Mouse (Mus musculus) hindbrain, embryonic 11.5 days (tissue): ENCODE data around the gene Adk. TPM values are rescaled to one million over a fixed set of nuclear protein-coding genes. Genes with fewer than 3 reads are reported as not detected.

ENCODE experiments used
- ATAC-seq: fragments of 200-750 bp; cut with Nextera tagmentation; 2 replicates; pipeline ENCODE4 v1.8.0; 2017; ENCODE audit warnings: mild to moderate bottlenecking, moderate TSS enrichment, moderate library complexity; ENCODE audit not compliant: low FRiP score
- DNase-seq: peaks from one replicate; pipeline ENCODE4 v3.0.0-alpha.2; 2015; ENCODE audit warnings: low spot score
- H3K27ac ChIP-seq: fragments of 300-500 bp; sonication (generic); 2 replicates; pipeline ENCODE4 v1.5.1; 2014; ENCODE audit warnings: mild to moderate bottlenecking, low read depth, low read length
- H3K27me3 ChIP-seq: fragments of 300-500 bp; sonication (generic); 2 replicates; pipeline ENCODE4 v1.6.1; 2014; ENCODE audit warnings: mild to moderate bottlenecking, low read length, moderate library complexity, mixed read lengths; ENCODE audit not compliant: control insufficient read depth, insufficient read depth
- H3K36me3 ChIP-seq: fragments of 300-500 bp; sonication (generic); 2 replicates; pipeline ENCODE4 v1.6.1; 2014; ENCODE audit warnings: mild to moderate bottlenecking, low read length, moderate library complexity, mixed read lengths; ENCODE audit not compliant: control insufficient read depth, insufficient read depth
- H3K4me1 ChIP-seq: fragments of 300-500 bp; sonication (generic); replicated peaks from 2 replicates; pipeline ENCODE4 v1.6.1; 2014; ENCODE audit warnings: low read length, mixed read lengths; ENCODE audit not compliant: control insufficient read depth, insufficient read depth
- H3K4me2 ChIP-seq: fragments of 300-500 bp; sonication (generic); replicated peaks from 2 replicates; pipeline ENCODE4 v1.6.1; 2014; ENCODE audit warnings: mild to moderate bottlenecking, low read depth, low read length
- H3K4me3 ChIP-seq: fragments of 300-500 bp; sonication (generic); 2 replicates; pipeline ENCODE4 v1.5.1; 2014; ENCODE audit warnings: low read depth, low read length
- H3K9ac ChIP-seq: fragments of 300-500 bp; sonication (generic); 2 replicates; pipeline ENCODE4 v1.6.1; 2014; ENCODE audit warnings: low read depth, low read length
- H3K9me3 ChIP-seq: fragments of 300-500 bp; sonication (generic); 2 replicates; pipeline ENCODE4 v1.6.1; 2016; ENCODE audit warnings: low read length; ENCODE audit not compliant: control insufficient read depth
- WGBS: fragments of 180-500 bp; shearing (Covaris S2); extraction: QIAGEN DNeasy Blood & Tissue Kit; methylation state at CpG from one replicate; pipeline ENCODE4 v1.1.7; 2014; 5-methylcytosine and 5-hydroxymethylcytosine counted together
- polyA plus RNA-seq: library from polyadenylated mRNA; unstranded; fragments of >200 nt; fragmentation: Nextera tagmentation; extraction: Ambion mirVana; gene quantifications from 2 replicates; pipeline ENCODE4 v1.2.1, GENCODE M21; 2014

Adk gene
- polyA plus RNA-seq, 1 experiment from 2014 or later = 107 TPM

- Histone ChIP-seq H3K9me3 (no peaks in the 10 kb centered on the region), H3K36me3 (no peaks in the 10 kb centered on the region), H3K4me3 (no peak overlapping the region), H3K9ac (no peak overlapping the region), H3K4me1 (no peaks in the 10 kb centered on the region), H3K27ac (no peak overlapping the region), H3K27me3 (no peaks in the 10 kb centered on the region), H3K4me2 (no peak overlapping the region)
- no peak for ATAC-seq
- WGBS = 92% methylated on average over 2 of the region's 2 CpGs
- no peak for DNase-seq
Observed at GRCm38 (mm10) chr14:21177781-21178180, 125.4 kb downstream of the Adk start.

- H3K4me2 ChIP-seq = no peak overlapping the region
- WGBS = 91% methylated on average over 6 of the region's 6 CpGs
- H3K4me3 ChIP-seq = no peak overlapping the region
- H3K36me3 ChIP-seq = no peaks in the 10 kb centered on the region
- DNase-seq (no peak), ATAC-seq (no peak)
- H3K9me3 ChIP-seq = no peaks in the 10 kb centered on the region
- H3K27me3 ChIP-seq = no peaks in the 10 kb centered on the region
- H3K9ac ChIP-seq = no peak overlapping the region
- no peaks in the 10 kb centered on the region for H3K4me1 ChIP-seq
- H3K27ac ChIP-seq = no peak overlapping the region
Observed at GRCm38 (mm10) chr14:21178356-21178755, 126.0 kb downstream of the Adk start.

DNA sequence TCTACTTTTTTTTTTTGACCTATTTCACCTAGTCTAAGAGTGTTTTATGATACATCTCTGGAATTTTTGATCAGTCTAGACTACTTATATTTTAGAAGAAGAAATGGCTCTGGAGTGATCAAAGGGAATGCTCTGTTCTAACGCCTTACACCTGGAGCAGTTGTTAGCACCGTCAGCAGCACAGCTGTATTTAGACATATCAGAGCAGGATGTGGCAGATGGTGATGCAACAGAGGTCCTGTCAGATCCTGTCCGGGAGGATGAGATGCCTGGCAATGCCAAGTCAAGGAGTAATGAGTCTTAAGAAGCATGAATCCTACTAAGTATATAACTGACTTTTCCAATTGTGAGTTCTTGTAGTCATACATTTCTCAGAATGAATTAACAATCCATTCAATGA lies 128.7 kb downstream of the Adk start:
- Histone ChIP-seq H3K36me3 (no peaks in the 10 kb centered on the region), H3K4me2 (no peak overlapping the region), H3K9me3 (no peaks in the 10 kb centered on the region), H3K4me3 (no peak overlapping the region), H3K27ac (no peak overlapping the region), H3K9ac (no peak overlapping the region), H3K27me3 (no peaks in the 10 kb centered on the region), H3K4me1 (no peaks in the 10 kb centered on the region)
- DNase-seq (no peak), ATAC-seq (no peak)
- WGBS = 82% methylated on average over 3 of the region's 3 CpGs

DNA sequence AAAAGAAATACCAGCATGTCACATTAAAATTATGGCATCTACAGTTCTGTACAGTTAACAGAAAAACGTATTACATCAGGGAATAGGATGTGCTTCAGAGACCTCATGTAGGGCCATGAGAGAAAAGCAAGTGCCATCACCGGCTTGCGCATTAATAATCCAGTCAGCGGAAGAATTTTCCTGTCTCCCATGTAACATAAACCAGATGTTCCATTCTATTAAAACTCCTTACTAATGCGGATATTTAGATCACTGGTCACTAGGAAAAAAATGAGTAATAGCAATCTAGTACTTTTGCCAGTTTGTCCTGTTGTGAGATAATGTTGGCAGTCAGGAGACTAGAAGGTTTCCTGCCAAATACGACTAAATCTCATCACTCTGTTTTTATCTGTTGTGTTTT lies 139.6 kb downstream of the Adk start:
- no peak for ATAC-seq
- Histone ChIP-seq H3K27me3 (no peaks in the 10 kb centered on the region), H3K9ac (no peak overlapping the region), H3K4me1 (no peaks in the 10 kb centered on the region), H3K36me3 (no peaks in the 10 kb centered on the region), H3K4me2 (no peak overlapping the region), H3K9me3 (no peaks in the 10 kb centered on the region), H3K4me3 (no peak overlapping the region), H3K27ac (no peak overlapping the region)
- DNase-seq = no peak
- 81% methylated on average over 6 of the region's 6 CpGs for whole genome bisulfite sequencing

DNA sequence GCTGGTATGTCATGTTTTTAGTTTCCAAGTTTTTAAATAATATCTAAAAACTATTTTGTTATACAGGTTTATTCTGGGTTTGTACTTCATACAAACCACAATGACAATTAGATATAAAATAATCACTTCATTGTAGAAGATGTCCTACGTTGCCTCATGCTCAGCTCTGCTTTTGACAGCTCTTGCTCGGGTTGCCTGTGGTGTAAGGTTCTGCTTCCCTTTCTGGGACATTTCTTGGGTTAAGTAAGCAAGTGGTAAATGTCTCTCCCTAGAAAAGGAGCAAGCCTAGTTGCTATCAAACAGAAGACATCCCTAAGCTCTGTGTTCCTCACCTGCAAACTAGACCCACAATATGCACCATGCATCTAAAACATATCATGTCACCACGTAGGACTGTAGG lies 140.4 kb downstream of the Adk start:
- 89% methylated on average over 3 of the region's 3 CpGs for WGBS
- ATAC-seq (no peak), DNase-seq (no peak)
- no peak overlapping the region for H3K4me3 ChIP-seq
- H3K4me1 ChIP-seq = no peaks in the 10 kb centered on the region
- no peaks in the 10 kb centered on the region for H3K27me3 ChIP-seq
- H3K36me3 ChIP-seq = no peaks in the 10 kb centered on the region
- no peak overlapping the region for H3K4me2 ChIP-seq
- no peak overlapping the region for H3K27ac ChIP-seq
- H3K9me3 ChIP-seq = no peaks in the 10 kb centered on the region
- H3K9ac ChIP-seq = no peak overlapping the region

GRCm38 (mm10) chr14:21194336-21194735 lies 142.0 kb downstream of the Adk start:
- H3K4me2 ChIP-seq = no peak overlapping the region
- ATAC-seq = no peak

DNA sequence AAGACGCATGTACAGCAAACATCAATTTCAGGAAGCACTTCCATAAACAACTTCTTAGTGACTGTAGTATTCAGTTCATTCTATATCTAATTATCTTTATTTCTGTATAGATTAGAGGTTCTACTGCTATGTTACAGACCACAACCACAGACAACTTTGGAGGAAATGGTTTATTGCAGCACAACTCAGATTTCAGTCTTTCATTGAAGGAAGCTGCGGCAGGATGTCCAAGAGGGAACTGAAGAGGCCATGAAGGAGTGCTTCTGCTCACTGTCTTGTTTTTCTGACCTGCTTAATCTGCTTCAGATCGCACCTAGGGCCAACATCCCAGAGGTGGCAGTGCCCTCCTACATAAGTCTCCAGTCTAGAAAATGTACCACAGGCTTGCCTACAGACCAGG lies 148.5 kb downstream of the Adk start:
- Histone ChIP-seq H3K4me3 (no peak overlapping the region), H3K9me3 (no peaks in the 10 kb centered on the region), H3K9ac (no peak overlapping the region), H3K36me3 (no peaks in the 10 kb centered on the region), H3K27me3 (no peaks in the 10 kb centered on the region), H3K27ac (no peak overlapping the region), H3K4me2 (no peak overlapping the region), H3K4me1 (no peaks in the 10 kb centered on the region)
- no peak for ATAC-seq
- WGBS = 97% methylated on average over 3 of the region's 3 CpGs
- DNase-seq = no peak

More at GRCm38 (mm10) chr14:21194336-21194735, 142.0 kb downstream of the Adk start:
- Histone ChIP-seq H3K4me1 (no peaks in the 10 kb centered on the region), H3K4me3 (no peak overlapping the region), H3K9me3 (no peaks in the 10 kb centered on the region), H3K27ac (no peak overlapping the region), H3K9ac (no peak overlapping the region), H3K27me3 (no peaks in the 10 kb centered on the region), H3K36me3 (no peaks in the 10 kb centered on the region)
- 84% methylated on average over 6 of the region's 6 CpGs for WGBS
- no peak for DNase-seq

GRCm38 (mm10) chr14:21206472-21206871 lies 154.1 kb downstream of the Adk start:
- 90% methylated on average over 4 of the region's 4 CpGs for WGBS
- Histone ChIP-seq H3K4me2 (no peak overlapping the region), H3K27ac (no peak overlapping the region), H3K4me1 (no peaks in the 10 kb centered on the region), H3K36me3 (no peaks in the 10 kb centered on the region), H3K9me3 (no peaks in the 10 kb centered on the region), H3K4me3 (no peak overlapping the region), H3K9ac (no peak overlapping the region), H3K27me3 (no peaks in the 10 kb centered on the region)
- DNase-seq (no peak), ATAC-seq (no peak)

DNA sequence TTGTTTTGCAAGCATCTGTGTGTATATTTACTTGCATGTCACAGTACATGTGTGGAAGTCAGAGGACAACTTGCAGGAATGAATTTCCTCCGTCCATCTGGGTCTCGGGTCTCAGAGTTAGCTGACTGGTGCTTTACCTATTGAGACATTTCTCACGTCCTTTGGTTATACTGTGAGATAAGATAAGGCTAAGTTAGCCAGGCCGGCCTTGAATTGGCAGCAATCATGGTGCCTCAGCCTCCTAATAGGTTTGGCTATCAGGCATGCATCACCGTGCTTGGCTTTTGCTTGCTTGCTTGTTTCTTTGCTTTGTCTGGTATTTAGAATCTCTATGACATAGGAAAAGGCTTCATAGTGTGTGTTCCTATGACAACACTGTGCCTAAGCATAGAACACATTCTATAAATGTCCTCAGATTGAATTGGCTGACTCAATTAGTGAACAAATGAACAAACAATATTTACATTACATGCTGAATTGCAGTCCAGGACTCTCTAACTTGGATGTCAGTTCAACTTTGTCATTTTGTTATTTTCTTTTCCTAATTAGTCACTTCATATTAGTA lies 169.3 kb downstream of the Adk start:
- DNase-seq (no peak), ATAC-seq (no peak)
- H3K4me2 ChIP-seq = no peak overlapping the region
- H3K4me3 ChIP-seq = no peak overlapping the region
- H3K36me3 ChIP-seq = no peaks in the 10 kb centered on the region
- no peaks in the 10 kb centered on the region for H3K9me3 ChIP-seq
- H3K27me3 ChIP-seq = no peaks in the 10 kb centered on the region
- H3K4me1 ChIP-seq = no peaks in the 10 kb centered on the region
- no peak overlapping the region for H3K27ac ChIP-seq
- no peak overlapping the region for H3K9ac ChIP-seq
- 87% methylated on average over 5 of the region's 5 CpGs for WGBS
